Mouse (Mus musculus): ENCODE data around the gene Runx3. TPM values are rescaled to one million over a fixed set of nuclear protein-coding genes. Genes with fewer than 3 reads are reported as not detected.

The Runx3 gene
- total RNA-seq, 2 experiments from 2014 or later, result 0.14 TPM; not detected in 1

DNA sequence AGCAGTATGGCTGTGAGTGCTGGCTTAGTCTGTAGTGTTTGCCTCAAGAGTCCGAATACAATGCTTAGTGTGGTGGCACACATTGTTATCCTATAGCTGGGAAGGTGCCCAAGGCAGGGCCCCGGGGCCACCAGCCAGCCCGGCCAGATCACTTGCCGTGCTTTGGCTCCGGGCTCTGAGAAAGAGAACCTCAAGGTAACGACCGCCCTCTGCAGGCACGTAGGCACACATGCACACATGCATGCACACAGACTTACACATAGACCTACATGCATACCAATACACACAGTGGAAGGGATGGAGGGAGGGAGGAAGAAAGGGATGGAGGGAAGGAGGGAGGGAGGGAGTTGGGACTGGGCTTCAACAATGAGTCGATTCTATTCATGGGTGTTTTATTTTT is 2.6 kb upstream of the Runx3 start:
- intact Hi-C loops (cut with DNase I), result no loop called here
- no peak for TF ChIP-seq CTCF (IDR thresholded peaks at IDR 0.05)
- DNase-seq (ENCODE audit: extremely low spot score in 1 of 2, low spot score in 2 of 2), result no peak
- Histone ChIP-seq H3K27ac (no peak overlapping the region), H3K4me3 (no peak overlapping the region)

DNA sequence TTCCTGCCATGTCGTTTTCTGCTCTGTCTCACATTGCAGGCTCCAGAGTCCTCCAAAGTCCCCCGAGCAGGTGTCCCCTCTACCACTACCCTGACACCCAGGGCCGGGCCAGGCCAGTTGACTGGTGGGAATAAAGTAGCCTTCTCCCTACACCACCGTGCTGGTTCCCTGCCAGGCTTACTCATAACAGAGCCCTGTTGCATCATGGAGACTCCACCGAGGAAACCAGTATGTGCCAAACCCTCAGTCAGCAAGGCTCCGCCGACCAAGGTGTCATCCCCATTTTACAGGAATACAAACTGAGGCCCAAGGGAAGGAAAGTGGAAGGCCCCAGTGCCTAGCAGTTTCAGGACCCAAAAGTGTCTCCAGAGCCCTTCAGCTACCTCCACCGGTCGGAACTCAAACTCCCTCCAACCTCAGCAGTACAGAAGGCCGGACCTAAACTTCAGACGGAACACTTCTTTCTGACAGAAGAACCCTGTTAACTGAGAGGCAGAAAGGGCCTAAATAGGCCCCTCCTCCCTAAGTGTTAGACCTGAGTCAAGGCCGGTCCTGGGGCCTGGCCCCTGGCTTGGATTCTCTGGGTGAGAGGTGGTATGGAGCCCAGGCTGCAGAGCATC is 1.5 kb upstream of the Runx3 start:
- intact Hi-C loops (cut with DNase I), result no loop called here
- Histone ChIP-seq H3K27ac (no peak overlapping the region), H3K4me3 (no peak overlapping the region)
- no peak for TF ChIP-seq CTCF (IDR thresholded peaks at IDR 0.05)
- DNase-seq (ENCODE audit: extremely low spot score in 1 of 2, low spot score in 2 of 2), result no peak

DNA sequence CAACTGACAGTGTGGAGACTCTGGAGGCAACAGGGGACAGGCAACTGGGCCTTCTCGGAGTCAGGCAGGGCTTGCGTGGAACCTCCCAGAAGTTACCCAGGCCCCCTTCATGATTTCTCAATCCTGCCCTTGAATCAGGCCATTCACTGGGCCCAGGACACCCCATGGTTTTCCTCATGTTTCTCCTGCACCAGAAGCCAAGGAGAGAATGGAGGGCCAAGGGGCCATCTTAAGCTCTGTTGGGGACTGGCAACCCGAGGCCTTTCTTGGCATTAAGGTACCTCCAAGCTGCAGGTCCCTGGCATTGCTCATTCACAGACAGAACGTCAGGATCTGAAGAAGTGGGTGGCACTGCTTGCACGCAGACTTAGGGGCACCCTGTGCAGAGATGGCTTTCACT is 3.3 kb downstream of the Runx3 start:
- H3K4me3 ChIP-seq, result no peak overlapping the region
- H3K27ac ChIP-seq, result no peak overlapping the region
- TF ChIP-seq CTCF (IDR thresholded peaks at IDR 0.05), result no peak
- intact Hi-C loops (cut with DNase I), result no loop called here
- DNase-seq (ENCODE audit: extremely low spot score in 1 of 2, low spot score in 2 of 2), result no peak

DNA sequence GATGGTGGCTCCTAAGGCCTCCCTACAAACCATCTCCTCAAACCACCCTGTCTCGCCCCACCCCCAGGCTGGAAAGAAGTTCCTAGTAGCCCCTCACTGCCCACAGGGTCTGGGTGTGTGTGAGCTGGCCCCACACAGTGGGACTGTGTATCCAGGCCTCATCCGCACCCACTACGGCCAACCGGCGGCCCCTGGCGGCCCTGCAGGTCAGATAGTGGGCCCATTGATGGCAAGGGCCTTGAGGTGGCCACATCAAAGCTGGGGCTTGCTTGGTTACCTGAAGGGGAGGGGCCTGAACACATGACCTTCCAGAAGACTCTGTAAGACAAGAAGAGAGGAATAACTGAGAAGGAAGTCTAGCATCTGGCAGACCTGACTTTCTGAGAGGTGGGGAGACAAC is 4.3 kb downstream of the Runx3 start:
- no peak overlapping the region for H3K4me3 ChIP-seq
- intact Hi-C loops (cut with DNase I), result no loop called here
- DNase-seq (ENCODE audit: extremely low spot score in 1 of 2, low spot score in 2 of 2), result no peak
- no peak for TF ChIP-seq CTCF (IDR thresholded peaks at IDR 0.05)
- no peak overlapping the region for H3K27ac ChIP-seq

DNA sequence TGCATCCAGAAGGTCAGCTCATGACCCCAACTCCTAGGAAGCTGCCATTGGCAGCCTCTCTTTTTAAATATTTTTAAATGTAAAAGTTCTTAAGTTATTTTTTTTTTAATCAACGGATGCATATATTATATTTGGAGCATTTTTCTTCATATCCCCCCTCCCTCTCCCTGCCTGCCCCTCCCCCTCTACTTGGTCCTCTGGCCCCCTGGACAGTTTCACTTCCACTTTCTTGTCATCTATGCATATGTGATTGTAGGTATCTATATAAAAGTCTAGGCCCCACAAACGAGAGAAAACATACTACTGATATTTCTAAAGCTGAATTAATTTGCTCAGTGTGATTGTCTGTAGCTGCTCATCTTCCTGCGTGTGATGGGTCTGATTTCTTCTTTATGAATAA is 4.7 kb downstream of the Runx3 start:
- DNase-seq (ENCODE audit: extremely low spot score in 1 of 2, low spot score in 2 of 2), result no peak
- no peak for TF ChIP-seq CTCF (IDR thresholded peaks at IDR 0.05)
- no peak overlapping the region for H3K4me3 ChIP-seq
- intact Hi-C loops (cut with DNase I), result no loop called here
- H3K27ac ChIP-seq, result no peak overlapping the region

DNA sequence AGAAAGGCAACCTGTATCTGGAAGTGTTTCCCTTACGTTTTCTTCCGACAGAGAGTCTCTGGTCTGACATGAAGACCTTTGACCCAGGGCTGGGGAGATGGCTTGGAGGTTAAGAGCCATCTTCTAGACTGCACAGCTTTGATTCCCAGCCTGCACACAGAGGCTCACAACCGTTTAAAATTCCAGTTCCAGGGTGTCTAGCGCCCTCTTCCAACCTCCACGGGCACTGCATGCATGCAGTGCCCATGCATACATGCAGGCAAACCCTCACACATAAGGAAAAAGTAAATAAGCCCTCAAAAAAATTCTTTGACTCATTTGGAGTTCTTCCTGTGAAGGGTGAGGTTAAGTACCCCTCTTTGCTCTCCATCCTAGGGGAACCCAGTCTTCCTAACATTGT is 5.9 kb downstream of the Runx3 start:
- intact Hi-C loops (cut with DNase I), result no loop called here
- no peak; the same call in 1 of the 2 replicates for TF ChIP-seq CTCF (IDR thresholded peaks at IDR 0.05)
- no peak overlapping the region for H3K27ac ChIP-seq

DNA sequence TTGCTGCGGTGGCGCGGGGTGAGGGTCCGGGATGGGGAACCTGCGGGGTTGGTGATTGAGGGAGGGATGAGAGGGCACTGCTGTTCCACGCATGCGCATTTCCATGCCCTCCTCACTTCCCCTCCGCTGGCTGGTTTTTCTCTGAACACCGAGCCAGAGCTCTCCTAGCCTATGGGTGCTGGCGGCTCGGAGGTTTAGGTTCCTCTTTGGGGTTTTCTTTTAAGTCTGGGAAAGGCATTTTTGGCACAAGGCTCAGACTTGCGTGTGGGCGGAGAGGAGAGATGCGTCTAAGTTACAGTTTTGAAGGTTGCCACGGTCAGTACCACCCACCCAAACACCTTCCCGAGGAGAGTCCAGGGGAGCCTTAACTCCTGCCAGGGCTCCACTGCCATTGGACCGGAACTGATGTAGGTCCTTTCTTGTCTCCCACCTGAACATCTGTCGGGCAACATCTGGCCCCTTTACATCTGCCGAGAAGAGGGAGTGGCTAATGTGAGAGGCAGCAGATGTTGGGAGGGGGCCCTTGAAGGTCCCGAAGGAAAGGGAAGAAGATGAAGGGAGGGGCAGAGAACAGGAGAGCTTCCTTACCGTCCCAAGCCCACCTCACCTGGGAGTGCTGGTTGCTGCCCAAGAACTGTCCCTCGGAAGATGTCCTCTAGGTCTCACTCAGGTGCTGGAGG is 8.5 kb downstream of the Runx3 start:
- TF ChIP-seq CTCF (IDR thresholded peaks at IDR 0.05), result no peak
- no peak for DNase-seq (ENCODE audit: extremely low spot score in 1 of 2, low spot score in 2 of 2)
- no peak overlapping the region for H3K27ac ChIP-seq
- intact Hi-C loops (cut with DNase I), result no loop called here
- no peak overlapping the region for H3K4me3 ChIP-seq

More for the DNA sequence above, 5.9 kb downstream of the Runx3 start:
- no peak for DNase-seq (ENCODE audit: extremely low spot score in 1 of 2, low spot score in 2 of 2)
- H3K4me3 ChIP-seq, result no peak overlapping the region

DNA sequence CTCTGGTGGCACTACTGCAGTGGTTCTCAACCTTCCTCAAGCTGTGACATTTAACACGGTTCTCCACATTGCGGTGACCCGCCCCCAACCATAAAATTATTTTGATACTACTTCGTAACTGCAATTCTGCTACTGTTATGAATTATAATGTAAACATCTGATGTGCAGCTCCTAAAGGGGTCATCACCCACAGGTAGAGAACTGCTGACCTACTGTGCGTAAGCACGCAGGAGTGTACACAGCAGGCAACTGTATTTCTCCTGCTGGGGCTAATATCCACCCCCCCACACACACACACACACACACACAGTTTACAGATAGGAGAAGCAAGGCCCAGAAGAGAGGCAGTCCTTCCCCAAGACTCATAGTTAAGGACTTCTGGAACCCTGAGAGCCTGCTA is 9.7 kb downstream of the Runx3 start:
- intact Hi-C loops (cut with DNase I), result no loop called here
- Histone ChIP-seq H3K27ac (no peak overlapping the region), H3K4me3 (no peak overlapping the region)
- no peak for TF ChIP-seq CTCF (IDR thresholded peaks at IDR 0.05)
- no peak for DNase-seq (ENCODE audit: extremely low spot score in 1 of 2, low spot score in 2 of 2)

DNA sequence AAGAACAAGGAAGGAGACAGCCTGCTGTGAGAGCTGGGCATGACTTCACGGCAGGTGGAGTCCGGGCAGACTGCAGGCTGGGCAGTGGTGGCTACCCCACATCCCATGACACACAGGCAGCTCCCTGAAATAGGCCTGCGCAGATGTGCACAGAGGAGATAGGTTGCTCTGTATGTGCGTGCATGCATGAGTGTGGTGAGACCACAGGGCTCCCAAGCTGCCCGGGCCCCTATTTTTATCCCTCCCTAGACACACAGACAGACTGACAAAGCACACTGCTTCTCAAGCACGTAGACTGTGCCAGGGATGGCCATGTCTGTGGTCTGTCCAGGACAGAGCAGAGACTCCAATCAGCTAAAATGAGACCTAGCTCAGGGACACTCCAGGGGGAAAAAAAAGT is 10.7 kb downstream of the Runx3 start:
- DNase-seq (ENCODE audit: extremely low spot score in 1 of 2, low spot score in 2 of 2), result no peak
- H3K27ac ChIP-seq, result no peak overlapping the region
- intact Hi-C loops (cut with DNase I), result no loop called here
- no peak overlapping the region for H3K4me3 ChIP-seq
- no peak for TF ChIP-seq CTCF (IDR thresholded peaks at IDR 0.05)

DNA sequence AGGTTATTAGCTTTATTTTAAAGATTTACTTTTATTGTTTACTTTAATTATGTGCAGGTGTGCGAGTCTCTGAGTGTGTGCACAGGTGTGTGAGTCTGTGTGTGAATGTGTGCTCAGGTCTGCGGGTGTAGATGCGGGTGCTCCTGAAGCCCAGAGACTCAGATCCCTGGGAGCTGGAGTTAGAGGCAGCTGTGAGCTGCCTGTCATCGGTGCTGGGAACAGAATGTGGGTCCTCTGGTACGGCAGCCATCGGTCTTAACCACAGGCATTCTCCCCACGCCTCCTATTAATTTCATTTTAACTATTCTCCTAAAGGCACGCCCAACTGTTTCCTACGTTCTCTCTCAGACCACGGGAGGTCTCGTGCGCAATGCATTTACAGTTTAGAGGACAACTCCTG is 12.3 kb downstream of the Runx3 start:
- no peak for DNase-seq (ENCODE audit: extremely low spot score in 1 of 2, low spot score in 2 of 2)
- no peak for TF ChIP-seq CTCF (IDR thresholded peaks at IDR 0.05)
- Histone ChIP-seq H3K4me3 (no peak overlapping the region), H3K27ac (no peak overlapping the region)
- intact Hi-C loops (cut with DNase I), result no loop called here

DNA sequence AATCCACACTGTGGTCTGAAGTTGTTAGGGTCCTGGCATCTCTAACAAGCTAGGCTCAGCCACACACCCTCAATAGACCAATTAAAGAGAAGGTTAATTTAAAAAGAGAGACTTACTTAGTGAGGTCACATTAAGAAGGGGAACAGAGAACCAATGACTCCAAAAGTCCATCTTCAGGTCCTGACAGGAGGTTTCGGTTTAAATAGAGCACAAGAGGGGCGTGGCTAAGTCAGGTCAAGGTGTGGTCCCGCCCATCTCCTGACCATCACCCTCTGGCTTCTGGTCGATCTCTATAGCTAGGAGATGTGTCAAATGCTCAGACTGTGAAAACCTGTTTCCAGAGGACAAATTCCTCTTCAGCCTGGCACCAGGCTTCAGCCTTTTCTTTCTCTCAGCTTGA is 13.3 kb downstream of the Runx3 start:
- Histone ChIP-seq H3K27ac (no peak overlapping the region), H3K4me3 (no peak overlapping the region)
- no peak for DNase-seq (ENCODE audit: extremely low spot score in 1 of 2, low spot score in 2 of 2)
- intact Hi-C loops (cut with DNase I), result no loop called here
- no peak for TF ChIP-seq CTCF (IDR thresholded peaks at IDR 0.05)

DNA sequence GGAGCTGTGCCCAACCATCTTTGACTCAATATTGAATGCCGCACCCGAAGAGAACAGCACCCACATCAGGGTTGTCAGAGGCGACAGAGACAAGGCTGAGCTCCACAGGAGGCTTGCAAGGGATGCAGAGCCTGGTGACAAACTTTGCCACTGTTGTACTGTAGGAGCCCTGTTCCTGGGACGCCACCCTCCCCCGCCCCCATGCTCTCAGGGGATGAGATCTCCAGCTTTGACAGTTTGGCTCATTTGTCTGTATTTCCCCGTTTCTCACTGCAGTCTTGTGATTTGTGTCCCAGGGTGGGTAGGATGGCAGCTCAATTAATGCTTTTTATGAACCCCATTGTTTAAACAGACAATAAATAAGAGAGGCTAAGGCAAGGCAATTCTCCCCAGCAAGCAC is 14.9 kb downstream of the Runx3 start:
- H3K4me3 ChIP-seq, result no peak overlapping the region

DNA sequence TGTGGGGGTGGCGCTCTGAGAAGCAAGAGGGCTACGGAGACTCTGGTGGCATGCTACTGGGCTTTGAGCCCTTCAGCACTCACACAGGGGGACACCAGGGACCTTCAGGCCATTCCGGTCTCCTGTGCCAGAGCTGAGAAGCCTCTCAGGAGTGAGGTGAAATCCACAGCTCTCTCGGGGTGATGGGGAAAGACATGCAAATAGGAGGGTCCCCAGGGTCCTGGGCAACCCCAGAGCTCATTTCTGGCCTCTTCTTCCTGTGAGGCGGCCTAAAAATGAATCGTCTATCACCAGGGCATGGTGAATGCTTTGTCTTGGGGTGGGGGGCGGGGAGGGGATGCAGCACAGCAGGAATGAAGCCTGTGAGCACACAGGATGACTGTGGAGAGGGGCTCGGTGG is 15.8 kb downstream of the Runx3 start:
- intact Hi-C loops (cut with DNase I), result no loop called here
- no peak for DNase-seq (ENCODE audit: extremely low spot score in 1 of 2, low spot score in 2 of 2)
- Histone ChIP-seq H3K4me3 (no peak overlapping the region), H3K27ac (no peak overlapping the region)
- TF ChIP-seq CTCF (IDR thresholded peaks at IDR 0.05), result no peak

More for the DNA sequence above, 14.9 kb downstream of the Runx3 start:
- DNase-seq (ENCODE audit: extremely low spot score in 1 of 2, low spot score in 2 of 2), result no peak
- intact Hi-C loops (cut with DNase I), result no loop called here
- no peak overlapping the region for H3K27ac ChIP-seq
- no peak for TF ChIP-seq CTCF (IDR thresholded peaks at IDR 0.05)
